Mouse (Mus musculus) embryo, embryonic 11.5 days (tissue): Measurements from ENCODE around the gene Dnal1.
"Not testable (repeated sequence)": the region's sequence is repeated elsewhere in the genome, so short reads cannot be mapped to it uniquely, and the experiment has no call there.

ENCODE experiments used
- DNase-seq: peaks from one replicate; pipeline ENCODE4 v3.0.0-alpha.2; 2012; ENCODE audit warnings: low read depth, low spot score

Dnal1 gene

DNA sequence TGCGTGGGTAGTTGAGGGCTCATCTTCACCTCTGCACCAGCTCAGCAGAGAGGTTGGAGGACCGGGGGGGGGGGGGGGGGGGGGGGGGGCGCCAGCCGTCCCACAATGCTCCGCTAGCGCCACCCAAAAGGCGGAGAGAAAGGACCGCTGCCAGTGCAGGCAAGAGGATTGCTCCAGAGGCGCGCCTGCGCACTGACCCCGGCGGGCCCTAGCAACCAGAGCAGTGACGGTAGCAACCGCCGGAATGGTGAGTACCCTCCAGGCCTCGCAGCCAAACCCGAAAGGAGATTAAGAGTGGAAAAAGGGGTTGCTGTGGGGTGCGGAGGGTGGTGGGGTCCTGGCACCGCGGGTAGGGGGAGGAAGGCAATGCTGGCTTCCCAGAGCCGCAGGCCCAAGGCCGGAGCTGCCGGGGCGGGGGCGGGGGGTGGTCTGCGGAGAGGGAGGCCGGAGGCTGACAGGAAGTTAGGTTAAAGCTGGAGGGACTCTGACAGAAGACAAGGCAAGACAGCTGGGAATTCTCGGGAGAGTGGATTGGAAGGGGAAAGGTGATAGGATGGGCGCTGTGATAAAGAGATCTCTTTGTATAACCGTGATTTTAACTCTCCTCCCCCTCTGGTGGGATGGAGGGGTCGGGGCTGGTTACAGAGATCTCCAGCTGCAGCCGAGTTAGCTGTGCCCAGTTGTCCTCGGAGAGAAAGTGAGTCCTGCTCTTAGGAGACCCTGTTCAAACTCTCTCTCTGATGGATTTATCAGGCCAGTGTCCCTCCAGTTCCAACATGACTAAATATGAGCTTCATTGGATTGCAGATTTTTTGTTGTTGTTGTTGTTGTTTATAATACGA lies at the start of gene Dnal1:
Gene Dnal1, plus strand, starts transcription at position 214 of the 842 bp plus-strand sequence.
- peak; percentile 87 for DNase-seq

DNA sequence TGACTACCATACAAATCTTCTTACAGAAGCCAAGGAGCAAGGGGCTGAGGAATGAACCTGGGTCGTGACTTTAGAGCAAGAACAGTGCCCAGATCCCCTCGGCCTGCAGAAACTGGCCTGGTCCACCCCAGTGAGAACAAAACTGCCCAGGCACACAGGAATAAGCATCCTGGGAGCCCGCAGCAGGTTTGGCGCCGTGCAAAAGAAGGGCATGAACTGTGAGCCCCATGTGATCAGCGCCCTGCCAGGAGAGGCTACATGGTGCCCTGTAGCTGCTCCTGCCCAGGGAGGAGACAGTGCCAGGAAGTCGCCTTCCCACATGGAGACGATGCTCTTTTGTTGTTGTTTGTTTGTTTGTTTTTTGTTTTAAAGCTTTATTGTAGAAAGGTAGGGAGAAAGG lies 49.5 kb upstream of the Dnal1 start:
- DNase-seq = no peak

DNA sequence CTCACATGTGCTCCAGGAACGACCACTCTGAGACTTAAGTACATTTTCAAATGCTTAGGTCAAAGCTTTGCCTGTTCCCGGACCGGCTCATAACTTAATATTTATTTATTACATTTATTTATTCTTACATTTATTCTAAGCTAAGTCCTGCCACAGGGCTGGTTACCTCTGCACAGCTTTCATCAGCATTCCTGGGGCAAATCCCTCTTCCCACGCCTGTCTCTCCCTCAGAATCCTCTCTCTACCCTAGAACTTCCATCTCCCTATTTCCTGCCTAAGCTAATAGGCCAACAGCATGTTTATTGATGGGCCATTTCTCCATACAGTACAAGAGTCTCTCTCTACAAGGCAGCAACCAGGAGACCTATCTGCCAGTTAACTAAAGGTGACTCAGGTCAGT lies 46.4 kb upstream of the Dnal1 start:
- DNase-seq = no peak

DNA sequence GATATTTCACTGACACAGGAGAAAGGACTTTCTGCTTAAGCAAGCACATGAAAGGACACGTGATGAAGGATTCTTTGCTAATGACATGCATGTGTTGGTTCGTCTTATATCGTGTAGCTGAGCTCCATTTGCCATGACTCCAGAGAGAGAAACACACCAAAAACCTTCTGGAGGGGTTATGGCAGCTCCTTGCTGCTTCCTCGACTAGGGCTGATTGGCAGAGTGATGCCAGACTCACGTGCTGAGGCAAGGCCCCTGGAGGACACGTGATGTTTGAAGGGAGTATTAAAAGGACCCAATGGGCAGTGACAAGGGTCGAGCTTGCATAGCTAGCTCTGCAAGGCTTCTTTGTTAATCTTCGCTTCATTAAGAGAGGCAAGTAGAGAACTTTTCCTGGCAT lies 45.9 kb upstream of the Dnal1 start:
- DNase-seq = no peak

DNA sequence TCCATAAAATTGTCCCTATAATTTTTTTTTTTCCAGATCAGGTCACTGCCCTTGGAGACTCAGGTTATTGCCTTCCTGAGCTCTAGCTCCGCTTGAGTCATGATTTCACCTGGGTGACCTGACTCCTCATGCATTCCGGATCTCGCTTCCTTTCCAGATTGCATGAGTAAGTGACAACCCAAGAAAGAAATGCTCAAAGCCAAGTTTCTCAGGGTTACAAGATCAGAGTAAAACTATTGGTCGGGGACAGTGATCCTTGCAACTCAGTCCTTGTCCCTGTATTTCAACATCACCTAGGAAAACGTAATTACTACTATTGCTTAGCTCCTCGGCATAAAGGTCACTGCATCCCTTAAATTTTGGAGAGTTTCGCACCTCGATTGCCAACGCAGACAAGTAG lies 45.2 kb upstream of the Dnal1 start, which contains the start of gene Acot5:
Gene Acot5, plus strand, starts transcription at position 340 of the 400 bp plus-strand sequence.
- no peak for DNase-seq

DNA sequence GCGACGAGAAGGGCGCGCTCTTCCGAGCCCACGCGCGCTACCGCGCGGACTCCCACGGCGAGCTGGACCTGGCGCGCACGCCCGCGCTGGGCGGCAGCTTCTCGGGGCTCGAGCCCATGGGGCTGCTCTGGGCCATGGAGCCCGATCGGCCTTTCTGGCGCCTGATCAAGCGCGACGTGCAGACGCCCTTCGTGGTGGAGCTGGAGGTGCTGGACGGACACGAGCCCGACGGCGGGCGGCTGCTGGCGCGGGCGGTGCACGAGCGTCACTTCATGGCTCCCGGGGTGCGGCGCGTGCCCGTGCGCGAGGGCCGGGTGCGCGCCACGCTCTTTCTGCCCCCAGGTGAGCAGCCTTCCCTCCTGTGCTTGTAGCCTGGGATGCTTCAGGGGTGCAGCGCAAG lies 44.6 kb upstream of the Dnal1 start:
- DNase-seq = not testable (repeated sequence)

DNA sequence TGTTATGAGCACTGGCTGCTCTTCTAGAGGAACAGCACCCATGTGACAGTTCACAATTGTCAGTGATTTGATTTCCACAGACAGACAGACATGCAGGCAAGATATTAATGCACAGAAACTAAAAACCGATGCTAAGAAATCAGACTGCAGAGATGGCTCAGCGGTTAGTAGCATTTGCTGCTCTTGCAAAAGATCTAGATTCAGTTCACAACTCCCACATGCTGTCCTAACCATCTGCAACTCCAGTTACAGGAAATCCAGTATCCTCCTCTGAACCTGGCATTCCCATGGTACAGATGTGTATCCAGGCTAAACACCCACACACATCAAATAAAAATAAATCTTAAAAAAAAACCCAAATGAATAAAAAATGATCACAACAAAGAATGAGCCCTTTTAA lies 42.5 kb upstream of the Dnal1 start:
- no peak for DNase-seq

DNA sequence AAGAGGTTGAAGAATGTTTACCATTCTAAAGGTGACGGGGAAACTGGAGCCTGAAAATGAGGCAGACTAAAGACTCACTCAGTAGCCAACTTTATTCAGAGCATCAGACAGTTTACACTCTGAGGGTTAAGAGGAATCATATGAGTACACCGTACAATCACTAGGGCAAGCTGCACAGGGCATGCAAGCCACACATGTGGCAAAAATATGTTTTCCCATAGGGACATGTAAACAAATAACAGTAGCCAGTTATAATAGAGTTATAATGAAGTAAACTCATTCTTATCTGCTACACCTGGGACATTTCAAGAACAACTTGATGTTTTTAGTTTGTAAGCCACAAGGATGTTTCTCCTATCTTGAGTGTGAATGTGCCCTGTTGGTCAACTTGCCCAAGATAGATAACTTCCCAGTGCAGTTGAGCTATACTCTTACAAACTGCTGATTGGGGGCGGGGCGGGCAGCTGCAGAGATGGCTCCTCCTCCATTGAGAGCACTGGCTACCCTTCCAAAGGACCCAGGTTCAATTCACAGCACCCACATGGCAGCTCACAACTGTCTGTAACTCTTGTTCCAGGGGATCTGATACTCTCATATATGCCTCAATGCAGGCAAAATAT lies 36.7 kb upstream of the Dnal1 start:
- no peak for DNase-seq

DNA sequence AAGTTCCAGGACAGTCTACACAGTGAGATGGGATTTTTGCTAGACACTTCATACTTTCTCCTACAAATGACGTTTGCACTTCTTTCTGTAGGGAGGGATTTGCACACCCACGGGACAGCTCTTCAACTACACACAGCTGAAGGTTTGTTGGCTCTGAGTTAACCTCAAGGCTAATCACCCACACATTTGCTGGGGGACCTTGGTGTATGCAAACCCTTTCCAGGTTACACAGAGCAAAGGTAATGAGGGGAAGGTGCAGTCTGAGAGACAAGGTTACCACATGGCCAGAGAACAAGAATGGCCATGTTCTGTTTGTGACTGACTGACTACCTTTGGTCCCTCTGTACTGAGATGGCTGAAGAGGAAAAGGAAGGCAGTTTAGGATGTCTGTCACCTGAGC lies 30.3 kb upstream of the Dnal1 start:
- no peak for DNase-seq

DNA sequence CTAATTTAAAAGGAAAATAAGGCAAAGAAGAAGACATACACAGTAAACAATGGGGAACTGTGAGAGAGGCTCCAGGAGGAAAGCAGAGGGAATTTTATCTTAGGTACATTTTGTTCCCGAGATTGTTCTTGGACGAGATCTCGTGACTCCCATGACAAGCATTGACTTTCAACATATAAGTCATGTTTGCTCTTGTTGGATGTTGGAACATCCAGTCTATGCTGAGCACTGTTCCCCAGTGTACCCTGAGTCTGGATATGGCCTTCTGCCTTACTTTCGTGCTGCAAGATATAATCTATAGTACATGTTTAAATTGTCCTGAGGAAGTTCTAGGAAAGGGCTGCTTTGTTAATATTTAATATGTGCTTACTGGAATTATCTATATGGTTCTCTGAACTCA lies 29.6 kb upstream of the Dnal1 start:
- DNase-seq = no peak

DNA sequence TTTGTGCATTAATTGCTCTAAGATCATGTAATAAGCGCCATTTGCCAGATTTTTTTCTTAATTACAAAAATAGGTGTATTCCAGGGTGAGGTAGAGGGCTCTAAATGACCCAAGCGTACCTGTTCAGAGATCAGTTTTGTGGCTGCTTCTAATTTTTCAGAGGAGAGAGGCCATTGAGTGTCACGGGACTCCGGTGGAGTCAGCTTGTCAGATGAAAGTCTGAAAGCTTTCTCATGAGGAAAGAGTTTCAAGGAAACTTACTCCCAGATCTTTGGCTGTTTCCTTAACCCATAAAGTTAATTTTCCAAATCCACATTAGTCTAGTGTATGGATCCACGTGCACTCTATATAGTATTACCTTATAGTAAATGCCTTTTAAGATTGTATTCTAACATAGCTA lies 19.5 kb upstream of the Dnal1 start:
- not testable (repeated sequence) for DNase-seq

DNA sequence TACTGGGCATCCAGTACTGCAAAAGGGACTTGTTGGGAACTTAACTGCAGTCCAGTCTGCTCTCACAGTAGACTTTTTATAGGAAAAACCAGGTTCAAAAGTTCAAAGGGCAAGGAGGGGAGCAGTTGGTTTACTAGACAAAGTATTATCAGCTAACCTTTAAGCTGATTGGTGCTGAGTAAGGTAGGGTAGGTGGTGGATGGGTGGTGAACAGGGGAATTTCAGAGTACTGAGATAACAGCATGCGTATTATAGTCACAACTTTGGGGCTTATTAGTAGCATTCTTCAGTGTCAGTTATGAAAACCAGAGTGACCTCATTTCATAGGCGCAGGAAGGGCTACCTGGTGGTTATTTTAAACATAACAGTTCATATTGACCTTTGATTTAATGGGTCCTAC lies 14.6 kb upstream of the Dnal1 start:
- no peak for DNase-seq

DNA sequence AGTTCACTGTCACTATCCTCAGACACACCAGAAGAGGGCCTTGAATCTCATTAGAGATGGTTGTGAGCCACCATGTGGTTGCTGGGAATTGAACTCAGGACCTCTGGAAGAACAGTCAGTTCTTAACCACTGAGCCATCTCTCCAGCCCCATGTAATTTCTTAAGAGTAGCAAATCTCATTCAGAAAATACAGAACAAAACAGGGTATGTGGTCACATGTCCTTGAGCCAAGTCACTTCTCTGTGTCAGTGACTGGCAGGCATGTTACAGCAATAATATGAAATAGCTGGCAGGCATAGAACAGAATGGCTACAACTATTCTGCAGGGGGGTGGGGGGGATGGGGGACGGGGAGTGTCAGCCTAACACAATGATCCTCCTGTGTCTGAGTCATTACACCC lies 14.1 kb upstream of the Dnal1 start:
- no peak for DNase-seq

DNA sequence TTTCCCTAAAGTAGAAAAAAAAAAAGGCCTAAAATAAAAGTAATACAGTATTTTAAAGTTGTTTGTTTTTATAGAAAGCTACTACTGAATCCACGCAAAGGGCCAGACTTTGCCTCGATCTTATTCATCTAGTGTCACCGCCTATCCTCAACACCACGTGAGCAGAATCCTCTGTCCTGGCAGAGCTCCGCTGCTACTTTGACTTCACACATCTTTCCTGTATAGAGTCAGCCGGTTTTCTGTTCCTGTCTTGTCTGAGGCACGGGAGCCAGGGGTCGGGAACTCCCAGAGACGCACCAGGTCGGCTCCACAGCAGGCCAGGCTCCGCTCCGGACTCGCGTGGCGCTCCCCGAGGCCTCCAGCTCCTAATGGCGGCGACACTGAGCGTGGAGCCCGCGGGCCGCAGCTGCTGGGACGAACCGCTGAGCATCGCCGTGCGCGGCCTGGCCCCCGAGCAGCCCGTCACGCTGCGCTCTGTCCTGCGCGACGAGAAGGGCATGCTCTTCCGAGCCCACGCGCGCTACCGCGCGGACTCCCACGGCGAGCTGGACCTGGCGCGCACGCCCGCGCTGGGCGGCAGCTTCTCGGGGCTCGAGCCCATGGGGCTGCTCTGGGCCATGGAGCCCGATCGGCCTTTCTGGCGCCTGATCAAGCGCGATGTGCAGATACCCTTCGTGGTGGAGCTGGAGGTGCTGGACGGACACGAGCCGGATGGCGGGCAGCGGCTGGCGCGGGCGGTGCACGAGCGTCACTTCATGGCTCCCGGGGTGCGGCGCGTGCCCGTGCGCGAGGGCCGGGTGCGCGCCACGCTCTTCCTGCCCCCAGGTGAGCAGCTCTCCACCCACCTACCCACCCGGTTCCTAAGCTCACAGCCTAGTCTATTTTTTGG lies 13.3 kb upstream of the Dnal1 start, which contains the start of gene Acot6:
Gene Acot6, plus strand, starts transcription at position 51 of the 889 bp plus-strand sequence.
- DNase-seq = peak; percentile 26

DNA sequence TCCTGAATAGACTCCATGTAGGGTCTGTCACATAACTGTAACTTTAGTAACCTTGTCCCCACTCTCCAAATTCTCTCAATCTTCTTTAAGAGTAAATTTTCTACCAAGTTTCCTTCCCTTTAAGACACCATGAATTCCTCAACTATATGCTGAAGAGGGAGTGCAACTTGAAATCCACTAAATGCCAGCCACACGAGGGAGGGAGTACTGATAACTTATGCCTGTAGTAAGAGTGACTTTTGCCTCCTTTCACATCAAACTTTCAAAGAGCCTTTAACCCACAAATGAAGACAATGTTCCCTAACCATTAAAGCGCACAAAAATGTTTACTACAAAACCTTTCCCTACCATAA lies 12.7 kb upstream of the Dnal1 start:
- DNase-seq = no peak

DNA sequence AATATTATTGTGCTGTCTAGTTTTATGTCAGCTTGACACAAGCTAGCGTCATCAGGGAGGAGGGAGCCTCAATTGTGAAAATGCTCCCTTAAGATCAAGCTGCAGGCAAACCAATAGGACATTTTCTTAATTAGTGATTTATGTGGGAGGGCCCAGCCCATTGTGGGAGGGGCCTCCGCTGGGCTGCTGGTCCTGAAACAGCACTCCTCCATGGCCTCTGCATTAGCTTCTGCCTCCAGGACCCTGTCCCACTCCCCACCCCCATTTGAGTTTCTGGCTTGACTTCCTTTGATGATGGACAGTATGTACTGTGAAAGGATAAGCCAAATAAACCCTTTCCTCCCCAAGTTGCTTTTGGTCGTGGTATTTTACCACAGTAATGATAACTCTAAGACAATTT lies 7.2 kb upstream of the Dnal1 start:
- DNase-seq = no peak

DNA sequence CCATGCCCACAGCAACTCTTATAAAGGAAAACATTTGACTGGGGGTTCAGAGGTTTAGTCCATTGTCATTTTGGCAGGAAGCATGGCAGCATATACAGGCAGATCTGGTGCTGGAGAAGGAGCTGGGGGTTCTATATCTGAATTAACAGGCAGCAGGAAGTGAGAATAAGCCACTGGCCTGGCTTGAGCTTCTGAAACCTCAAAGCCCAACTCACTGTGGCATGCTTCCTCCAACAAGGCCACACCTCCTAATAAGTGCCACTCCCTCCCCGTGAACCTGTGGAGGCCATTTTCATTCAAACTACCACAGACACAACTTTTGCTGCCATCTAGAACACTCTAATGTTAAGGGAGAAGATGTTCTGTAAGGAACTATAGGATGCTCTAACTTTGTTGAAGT lies 6.5 kb upstream of the Dnal1 start:
- DNase-seq = no peak

DNA sequence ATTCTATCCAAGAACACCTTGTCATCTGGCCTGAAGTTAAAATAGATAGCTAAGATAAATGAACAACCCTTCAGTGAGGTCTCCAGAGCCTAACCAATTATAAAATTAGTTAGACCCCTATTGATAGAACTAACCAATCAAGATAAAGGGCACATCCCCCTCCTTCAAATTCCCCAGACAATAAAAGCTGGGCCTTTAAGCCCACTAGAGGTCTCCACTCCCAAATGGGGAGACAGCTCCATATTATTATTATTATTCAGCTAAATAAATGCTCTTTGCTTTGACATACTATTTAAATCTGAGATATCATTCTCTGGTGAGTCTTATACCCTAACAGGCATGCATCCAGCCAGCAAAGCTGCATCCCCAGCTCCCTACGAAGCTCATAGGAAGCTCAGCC lies 4.2 kb upstream of the Dnal1 start:
- DNase-seq = no peak

DNA sequence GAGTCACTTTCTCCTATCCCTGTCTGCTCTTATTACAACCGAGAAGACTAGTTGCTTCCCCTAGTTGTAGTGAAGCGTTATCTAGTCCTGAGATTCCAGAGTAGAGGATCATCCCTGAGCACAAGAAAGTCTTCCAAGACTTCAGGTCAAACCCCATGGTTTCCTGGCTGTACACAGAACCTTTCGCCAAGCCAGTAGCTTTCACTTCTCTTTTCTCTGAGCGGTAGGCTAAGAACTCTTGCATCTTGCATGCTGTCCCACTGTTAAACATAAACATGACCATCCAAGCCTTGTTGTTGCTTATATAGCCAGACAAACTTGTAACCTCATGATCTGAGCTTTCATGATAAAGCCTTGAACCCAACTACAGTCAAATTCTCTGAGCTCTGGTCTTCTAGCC lies 3.4 kb upstream of the Dnal1 start:
- DNase-seq = no peak

DNA sequence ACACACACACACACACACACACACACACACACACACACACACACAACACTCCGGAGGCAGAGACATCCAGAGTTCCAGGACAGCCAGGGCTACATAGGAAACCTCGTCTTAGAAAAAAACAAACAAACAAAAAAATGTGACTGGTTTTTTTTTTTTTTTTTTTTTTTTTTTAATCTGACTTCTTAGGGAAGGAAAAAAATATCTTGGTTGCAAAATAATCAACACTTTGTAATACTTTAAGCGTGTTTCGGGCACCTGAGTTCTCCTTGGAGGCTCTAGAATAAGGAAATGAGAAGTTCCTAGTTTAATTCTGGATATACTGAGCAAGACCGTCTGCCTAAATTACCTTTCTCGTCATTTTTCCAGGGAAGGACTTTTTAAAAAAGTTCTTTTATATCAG lies 490 bp upstream of the Dnal1 start:
- DNase-seq = no peak

DNA sequence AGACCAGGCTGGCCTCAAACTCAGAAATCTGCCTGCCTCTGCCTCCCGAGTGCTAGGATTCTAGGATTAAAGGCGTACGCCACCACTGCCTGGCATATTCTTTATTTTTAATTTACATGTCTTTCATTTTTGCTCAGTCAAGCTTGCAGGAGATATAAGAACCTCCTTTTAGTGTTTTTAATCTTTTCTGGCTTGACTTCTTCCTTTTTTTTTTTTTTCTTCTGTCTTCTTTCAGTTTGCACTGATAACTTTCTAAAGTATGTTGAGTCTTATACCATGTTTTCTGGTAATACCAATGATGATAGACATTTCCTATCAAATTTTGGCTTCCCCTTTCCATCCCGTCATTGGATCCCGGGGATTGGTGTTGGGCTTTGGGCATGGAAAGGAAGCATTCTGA lies 5.4 kb downstream of the Dnal1 start:
- DNase-seq = no peak

DNA sequence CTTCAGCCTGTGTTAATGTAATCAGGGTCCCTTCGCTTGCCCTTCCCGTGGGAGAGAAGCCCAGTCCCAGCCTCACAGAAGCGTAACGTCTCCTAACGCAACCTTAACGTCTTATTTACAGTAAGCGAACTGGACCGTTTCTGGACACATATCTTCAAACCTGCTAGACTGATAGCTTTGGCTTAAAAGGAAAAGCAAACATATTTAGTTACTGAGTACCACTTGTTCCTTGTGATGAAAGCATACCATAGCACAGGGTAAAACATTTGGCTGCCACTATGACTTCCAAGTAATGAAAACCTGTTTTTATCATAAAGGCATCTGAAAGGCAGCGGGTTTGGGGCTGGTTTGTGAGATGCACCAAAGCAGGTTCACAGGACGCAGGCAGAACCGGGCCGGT lies 11.7 kb downstream of the Dnal1 start:
- DNase-seq = no peak
